Mouse (Mus musculus) frontal cortex, postnatal 10 days (tissue): Measurements from ENCODE around the gene Nrd1.

Experiments used
- DNase-seq, 2 experiments: peaks; one replicate each; pipeline ENCODE4 v3.0.0; 2022; ENCODE audit warnings: low spot score in 2 of 2, mixed read lengths in 1 of 2

The Nrd1 gene

GRCm38 (mm10) chr4:109026543-109026942, 26.1 kb downstream of the Nrd1 start:
- DNase-seq, result no peak

- DNase-seq, result no peak
These were observed 29.4 kb downstream of the Nrd1 start for GRCm38 (mm10) chr4:109029857-109030256.

GRCm38 (mm10) chr4:109030266-109030665, 29.8 kb downstream of the Nrd1 start:
- no peak for DNase-seq

- DNase-seq, result peak in 1 of 2 experiments; percentile 38
These were observed 35.9 kb downstream of the Nrd1 start for GRCm38 (mm10) chr4:109036327-109036726.

- DNase-seq, result no peak
These were observed 42.3 kb downstream of the Nrd1 start for GRCm38 (mm10) chr4:109042739-109043138.

- no peak for DNase-seq
These were observed 42.8 kb downstream of the Nrd1 start for GRCm38 (mm10) chr4:109043294-109043693.

GRCm38 (mm10) chr4:109043756-109044155, 43.3 kb downstream of the Nrd1 start:
- DNase-seq, result no peak

- DNase-seq, result no peak
These were observed 47.8 kb downstream of the Nrd1 start for GRCm38 (mm10) chr4:109048258-109048657.

- no peak for DNase-seq
These were observed 51.8 kb downstream of the Nrd1 start for GRCm38 (mm10) chr4:109052282-109052681.

GRCm38 (mm10) chr4:109054003-109054402, 53.5 kb downstream of the Nrd1 start:
- DNase-seq, result no peak

GRCm38 (mm10) chr4:109056351-109056750, 55.9 kb downstream of the Nrd1 start:
- no peak for DNase-seq

GRCm38 (mm10) chr4:109057640-109058039, 57.2 kb downstream of the Nrd1 start:
- no peak for DNase-seq

- no peak for DNase-seq
These were observed 58.9 kb downstream of the Nrd1 start for GRCm38 (mm10) chr4:109059255-109059821.

- DNase-seq, result no peak
These were observed 64.5 kb downstream of the Nrd1 start for GRCm38 (mm10) chr4:109064941-109065340.

GRCm38 (mm10) chr4:109065714-109066113, 65.3 kb downstream of the Nrd1 start:
- DNase-seq, result no peak

- no peak for DNase-seq
These were observed 72.4 kb downstream of the Nrd1 start for GRCm38 (mm10) chr4:109072891-109073290.

- DNase-seq, result no peak
These were observed 72.8 kb downstream of the Nrd1 start for GRCm38 (mm10) chr4:109073296-109073695.

GRCm38 (mm10) chr4:109078941-109079340, 78.5 kb downstream of the Nrd1 start:
- no peak for DNase-seq

- no peak for DNase-seq
These were observed 79.2 kb downstream of the Nrd1 start for GRCm38 (mm10) chr4:109079676-109080075.

GRCm38 (mm10) chr4:109080118-109080517, 79.7 kb downstream of the Nrd1 start:
- DNase-seq, result no peak

- no peak for DNase-seq
These were observed 88.7 kb downstream of the Nrd1 start for GRCm38 (mm10) chr4:109089171-109089570.

- no peak for DNase-seq
These were observed 89.5 kb downstream of the Nrd1 start for GRCm38 (mm10) chr4:109089999-109090398.

- DNase-seq, result no peak
These were observed 90.9 kb downstream of the Nrd1 start for GRCm38 (mm10) chr4:109091241-109091777.

GRCm38 (mm10) chr4:109092344-109092743, 91.9 kb downstream of the Nrd1 start:
- DNase-seq, result no peak
